Mouse (Mus musculus) ES-E14 (cell line): ENCODE results near the gene Cacna1f.

Experiments used
- HCFC1 ChIP-seq: IDR thresholded peaks from 2 replicates; pipeline ENCODE4 v1.6.1; 2012; ENCODE audit warnings: low read length, inconsistent platforms, borderline replicate concordance; ENCODE audit not compliant: insufficient read depth
- MAFK ChIP-seq: IDR thresholded peaks from 2 replicates; pipeline ENCODE4 v1.6.1; 2014; ENCODE audit warnings: mild to moderate bottlenecking, low read depth, low read length, inconsistent platforms; ENCODE audit not compliant: insufficient read depth
- ZC3H11A ChIP-seq: IDR thresholded peaks from 2 replicates; pipeline ENCODE4 v1.6.1; 2012; ENCODE audit warnings: low read depth, mild to moderate bottlenecking, inconsistent platforms, low read length, borderline replicate concordance
- ZNF384 ChIP-seq: IDR thresholded peaks from 2 replicates; pipeline ENCODE4 v1.6.1; 2012; ENCODE audit warnings: low read depth, low read length, inconsistent platforms

- TF ChIP-seq MAFK (no peak), HCFC1 (no peak), ZC3H11A (no peak), ZNF384 (no peak)
Observed at GRCm38 (mm10) chrX:7567491-7567890, 39.4 kb upstream of the Cacna1f start.
